Mouse (Mus musculus) thymus, adult 2 months (tissue): ENCODE results near the gene Erg.

Experiments used
- CTCF ChIP-seq: fragments of 200-500 bp; IDR thresholded peaks from 2 replicates; pipeline ENCODE4 v1.5.1; 2012; ENCODE audit warnings: mild to moderate bottlenecking, control low read depth, low read length, moderate library complexity, borderline replicate concordance; ENCODE audit not compliant: control insufficient read depth, poor library complexity, insufficient read depth; ENCODE audit errors: extremely low read depth
- POLR2A ChIP-seq: fragments of 200-500 bp; IDR thresholded peaks from 2 replicates; pipeline ENCODE4 v1.6.1; 2012; ENCODE audit warnings: mild to moderate bottlenecking, low read length, control low read depth, moderate library complexity; ENCODE audit not compliant: control insufficient read depth, poor library complexity, insufficient read depth; ENCODE audit errors: extremely low read depth

GRCm38 (mm10) chr16:95415921-95416320 is 170.5 kb downstream of the Erg start:
- no peak for TF ChIP-seq CTCF
- TF ChIP-seq POLR2A, result no peak
